Comparison of ENCODE assay signal across 28 mouse cellular contexts in genomic region chr11:47224148-47224547, GRCm38 (mm10).
"Had no signal": no experiment of that assay in that cellular context is flagged by ENCODE, and none has a peak within 500 bp of the region (broad histone marks: within the 10 kb centered on the region; RNA-seq: fewer than 3 reads in every experiment).

No protein-coding gene starts in this region.

- H3K4me1 ChIP-seq: embryonic facial prominence, embryonic 10.5 days; embryonic facial prominence, embryonic 12.5 days; embryonic facial prominence, embryonic 13.5 days; embryonic facial prominence, embryonic 15.5 days; forebrain, embryonic 10.5 days; forebrain, embryonic 12.5 days; forebrain, embryonic 13.5 days; forebrain, embryonic 15.5 days had no signal

- ATAC-seq: forebrain, embryonic 13.5 days; forebrain, embryonic 14.5 days; forebrain, embryonic 15.5 days; forebrain, embryonic 16.5 days; forebrain, postnatal 0 days had no signal

- H3K4me2 ChIP-seq: embryonic facial prominence, embryonic 12.5 days; embryonic facial prominence, embryonic 13.5 days; embryonic facial prominence, embryonic 15.5 days; forebrain, embryonic 12.5 days; forebrain, embryonic 13.5 days; forebrain, embryonic 15.5 days had no signal

- H3K36me3 ChIP-seq: embryonic facial prominence, embryonic 10.5 days; embryonic facial prominence, embryonic 12.5 days; embryonic facial prominence, embryonic 13.5 days; embryonic facial prominence, embryonic 15.5 days; forebrain, embryonic 10.5 days; forebrain, embryonic 12.5 days; forebrain, embryonic 15.5 days had no signal

- H3K27ac ChIP-seq: embryonic facial prominence, embryonic 10.5 days; embryonic facial prominence, embryonic 12.5 days; embryonic facial prominence, embryonic 13.5 days; embryonic facial prominence, embryonic 15.5 days; forebrain, embryonic 10.5 days; forebrain, embryonic 12.5 days; forebrain, embryonic 13.5 days; forebrain, embryonic 15.5 days; gastrocnemius, adult 2 months; heart, adult 2 months had no signal

- H3K27me3 ChIP-seq: embryonic facial prominence, embryonic 12.5 days; embryonic facial prominence, embryonic 13.5 days; embryonic facial prominence, embryonic 15.5 days; forebrain, embryonic 12.5 days; forebrain, embryonic 13.5 days; forebrain, embryonic 15.5 days had no signal

- DNase-seq: cerebellum, adult 2 months; cerebellum, adult 8-10 months; cerebellum, adult 9-10 months; cerebellum, adult 9-11 months; cerebellum, postnatal 10 days; cerebellum, postnatal 14 days; cerebellum, postnatal 25 days; cerebellum, postnatal 36 days; embryo, embryonic 11 days; forebrain, postnatal 0 days; gastrocnemius, adult 2 months; gastrocnemius, postnatal 10 days; gastrocnemius, postnatal 14 days; gastrocnemius, postnatal 25 days; gastrocnemius, postnatal 36 days; heart, adult 18-20 months; heart, adult 2 months had no signal

- H3K4me3 ChIP-seq: embryonic facial prominence, embryonic 10.5 days; embryonic facial prominence, embryonic 12.5 days; embryonic facial prominence, embryonic 13.5 days; embryonic facial prominence, embryonic 15.5 days; erythroblast, embryonic 14.5 days; forebrain, embryonic 10.5 days; forebrain, embryonic 12.5 days; forebrain, embryonic 13.5 days; forebrain, embryonic 15.5 days; gastrocnemius, adult 2 months; heart, adult 2 months had no signal

- H3K9me3 ChIP-seq: embryonic facial prominence, embryonic 10.5 days; embryonic facial prominence, embryonic 12.5 days; embryonic facial prominence, embryonic 13.5 days; embryonic facial prominence, embryonic 15.5 days; forebrain, embryonic 10.5 days; forebrain, embryonic 12.5 days; forebrain, embryonic 13.5 days; forebrain, embryonic 15.5 days had no signal

- H3K9ac ChIP-seq: embryonic facial prominence, embryonic 12.5 days; embryonic facial prominence, embryonic 13.5 days; embryonic facial prominence, embryonic 15.5 days; forebrain, embryonic 12.5 days; forebrain, embryonic 13.5 days; forebrain, embryonic 15.5 days; forebrain, postnatal 0 days had no signal
